Mouse (Mus musculus): Measurements from ENCODE around the gene Zfp772.
"Not testable (repeated sequence)": the region's sequence is repeated elsewhere in the genome, so short reads cannot be mapped to it uniquely, and the experiment has no call there.

The Zfp772 gene

DNA sequence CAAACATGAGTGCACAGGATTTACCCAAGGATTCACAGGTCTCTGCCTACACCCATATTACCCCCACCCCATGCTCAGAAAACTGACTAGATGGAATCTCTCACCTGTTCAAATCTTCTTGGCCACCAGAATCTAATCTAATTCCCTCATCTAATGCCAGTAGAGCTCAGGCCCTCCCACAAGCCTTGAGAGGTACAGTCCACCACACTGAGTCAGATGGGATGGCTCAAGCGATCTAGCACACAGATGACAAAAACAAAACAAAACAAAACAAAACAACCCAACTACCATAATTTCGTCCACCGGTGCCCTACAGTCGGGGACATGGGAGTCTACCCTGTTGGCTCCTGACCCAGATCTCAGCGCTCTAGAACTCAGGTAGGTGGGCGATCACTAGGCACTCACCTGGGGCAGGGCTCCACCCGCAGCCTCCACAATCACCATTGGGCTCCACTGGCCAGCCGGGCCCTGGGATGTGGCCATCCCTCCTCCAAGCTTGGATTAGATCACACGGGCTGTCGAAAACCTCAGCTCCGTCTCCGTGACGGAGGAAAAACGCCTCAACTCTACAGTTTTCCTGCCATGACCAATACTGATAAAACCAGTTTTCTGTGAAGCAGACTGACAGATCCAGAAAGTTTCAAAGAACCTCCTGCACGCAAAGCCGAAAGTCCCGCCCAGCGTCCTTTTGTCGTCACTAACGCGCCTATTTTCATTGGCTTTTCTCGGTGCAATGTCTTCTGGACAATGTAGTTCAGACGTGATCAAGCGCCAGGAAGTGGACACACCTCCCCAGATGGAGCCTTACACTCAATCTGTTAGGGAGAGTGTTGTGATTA is at the start of gene Zfp772:
Zfp772 (minus strand) TSS at position 686 of the 839 bp plus-strand sequence.
- DNase-seq: peak; percentile 46

DNA sequence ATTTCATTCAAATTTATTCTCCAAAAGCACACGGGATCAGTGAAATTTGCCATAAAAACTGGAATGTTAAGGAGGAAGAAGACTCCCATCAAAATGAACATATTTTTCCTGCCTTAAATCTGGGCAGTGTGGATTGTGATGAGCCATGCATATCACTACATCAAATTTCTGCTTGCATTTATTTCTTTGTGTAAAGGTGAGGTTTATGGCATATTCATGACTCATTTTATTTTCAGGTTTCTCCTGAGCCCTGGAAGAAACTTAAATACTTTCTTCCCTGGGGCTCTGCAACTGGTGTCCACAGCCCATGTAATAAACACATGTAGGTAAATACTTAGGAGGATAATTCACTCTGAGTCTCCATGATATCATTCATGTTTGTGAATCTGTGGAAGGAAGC is 37.4 kb upstream of the Zfp772 start, which contains the start of gene Vmn2r29:
Vmn2r29 (minus strand) TSS at position 101 of the 400 bp plus-strand sequence.
- DNase-seq: not testable (repeated sequence)

GRCm38 (mm10) chr7:7188191-7188942 is 21.4 kb downstream of the Zfp772 start:
- DNase-seq: peak; percentile 86

DNA sequence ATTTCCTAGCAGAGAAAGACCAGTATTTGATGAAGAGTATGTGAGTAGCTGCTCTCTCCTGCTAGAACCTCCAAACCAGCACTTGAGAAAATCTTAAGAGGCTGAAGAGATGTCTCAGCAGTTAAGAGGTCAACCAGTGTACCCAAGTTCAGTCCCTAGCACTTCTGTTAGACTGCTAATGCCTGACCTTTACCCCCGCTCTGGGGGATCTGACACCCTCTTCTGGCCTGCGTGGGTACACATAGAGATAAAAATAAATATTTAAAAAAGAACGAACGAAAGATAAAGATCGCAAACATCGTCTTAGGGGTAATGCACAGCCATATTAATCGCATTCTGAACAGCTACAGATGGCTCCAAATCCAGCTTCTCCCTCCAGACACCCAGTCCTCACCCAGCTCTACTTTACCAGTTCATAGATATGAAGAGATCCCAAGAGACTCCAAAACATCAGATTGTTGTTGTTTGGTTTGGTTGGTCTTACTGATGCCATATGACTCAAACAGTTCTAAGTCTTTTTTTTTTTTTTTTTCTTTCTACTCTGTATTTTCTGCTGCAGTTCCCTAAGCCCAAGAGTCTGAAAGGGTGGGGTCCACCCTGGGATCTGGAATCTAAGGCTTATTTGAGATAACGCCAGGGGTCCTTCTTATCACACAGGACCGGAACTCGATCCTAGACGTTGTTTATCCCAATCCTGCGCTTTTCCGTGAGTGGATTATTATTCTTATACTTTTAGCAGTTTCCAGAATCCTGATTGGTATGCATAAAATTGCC is 22.2 kb downstream of the Zfp772 start:
- DNase-seq: no peak

- no peak for DNase-seq
These were observed 23.9 kb downstream of the Zfp772 start for GRCm38 (mm10) chr7:7185897-7186296.

GRCm38 (mm10) chr7:7171227-7172147 is 38.3 kb downstream of the Zfp772 start, which contains the start of gene Zfp418:
Gene Zfp418 (plus strand): TSS chr7:7171330.
- DNase-seq: peak; percentile 42

All from thymus, postnatal 4 days (tissue).